ENCODE assay signal across 15 mouse cellular contexts in the genomic region with DNA sequence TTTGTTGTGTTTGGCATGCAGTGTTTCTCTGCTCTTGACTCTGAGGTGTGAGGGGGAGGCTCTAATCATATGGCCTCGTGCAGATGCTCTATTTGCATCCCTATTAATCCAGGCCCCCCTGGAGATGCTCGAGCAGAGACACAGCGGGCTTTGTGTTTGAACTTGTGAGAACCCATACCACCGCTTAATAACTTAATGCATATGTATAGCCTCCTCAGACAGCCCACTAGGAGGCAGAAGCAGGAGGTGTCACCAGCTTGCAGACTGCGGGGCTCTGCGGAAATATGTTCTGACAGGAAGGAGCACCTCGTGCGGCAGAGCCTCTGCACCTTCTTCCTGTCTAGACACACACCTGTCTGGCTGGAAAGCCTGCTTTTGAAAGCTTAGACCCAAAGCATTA.
DNase-seq lines count a peak whose midpoint lies in the region; ATAC-seq and TF ChIP-seq lines count a peak whose summit lies in the region.
"Had no signal": no experiment of that assay in that cellular context is flagged by ENCODE, and none has a peak within 500 bp of the region (broad histone marks: within the 10 kb centered on the region; RNA-seq: fewer than 3 reads in every experiment).

No protein-coding gene starts in this region.

- no peaks in the 10 kb centered on the region for H3K4me1 ChIP-seq in intestine, postnatal 0 days (replicated peaks; ENCODE audit: control insufficient read depth, insufficient read depth, low read length)
- H3K4me1 ChIP-seq in intestine, embryonic 16.5 days (ENCODE audit: control insufficient read depth, insufficient read depth, low read length): no peaks in the 10 kb centered on the region; the same call in 1 of the 2 replicates
- 0 out of 2 replicates have a peak, but pooled peaks cover 2% of the 10 kb centered on the region for H3K4me1 ChIP-seq in forebrain, embryonic 11.5 days (replicated peaks; ENCODE audit: control insufficient read depth, insufficient read depth, low read length)
- H3K4me1 ChIP-seq in forebrain, embryonic 14.5 days (ENCODE audit: control insufficient read depth, insufficient read depth, low read length): no peaks in the 10 kb centered on the region; the same call in 1 of the 2 replicates
- H3K4me1 ChIP-seq in midbrain, embryonic 11.5 days (ENCODE audit: control insufficient read depth, insufficient read depth, low read length): peaks cover 4% of the 10 kb centered on the region; the same call in 1 of the 2 replicates
- H3K4me1 ChIP-seq: embryonic facial prominence, embryonic 12.5 days; megakaryocyte, embryonic 14.5 days had no signal

- 24% methylated on average over 8 of the region's 8 CpGs for WGBS in intestine, postnatal 0 days
- WGBS in intestine, embryonic 16.5 days: 14% methylated on average over 8 of the region's 8 CpGs
- 6% methylated on average over 8 of the region's 8 CpGs for WGBS in forebrain, embryonic 11.5 days
- 6% methylated on average over 8 of the region's 8 CpGs for WGBS in forebrain, embryonic 14.5 days
- WGBS in midbrain, embryonic 11.5 days: 7% methylated on average over 8 of the region's 8 CpGs

- no peaks in the 10 kb centered on the region for H3K27me3 ChIP-seq in intestine, postnatal 0 days (replicated peaks; ENCODE audit: control insufficient read depth, insufficient read depth, low read length)
- peaks cover 3% of the 10 kb centered on the region; the same call in 1 of the 2 replicates for H3K27me3 ChIP-seq in intestine, embryonic 16.5 days (replicated peaks; ENCODE audit: control insufficient read depth, insufficient read depth, low read length)
- H3K27me3 ChIP-seq in forebrain, embryonic 11.5 days (ENCODE audit: control insufficient read depth, insufficient read depth, low read length): peaks cover 11% of the 10 kb centered on the region
- peaks cover 13% of the 10 kb centered on the region; the same call in 1 of the 2 replicates for H3K27me3 ChIP-seq in forebrain, embryonic 14.5 days (replicated peaks; ENCODE audit: control insufficient read depth, insufficient read depth, low read length)
- H3K27me3 ChIP-seq in midbrain, embryonic 11.5 days (ENCODE audit: control insufficient read depth, insufficient read depth, low read length): 0 out of 2 replicates have a peak, but pooled peaks cover 2% of the 10 kb centered on the region

- 0 out of 2 replicates have a peak, but pooled peaks have one; percentile 6 for TF ChIP-seq CTCF in intestine, postnatal 0 days (IDR thresholded peaks at IDR 0.05; ENCODE audit: low read depth)

- H3K27ac ChIP-seq in intestine, postnatal 0 days (ENCODE audit: low read depth, low read length): no peak overlapping the region
- no peak overlapping the region for H3K27ac ChIP-seq in intestine, embryonic 16.5 days (ENCODE audit: low read length)
- no peak overlapping the region for H3K27ac ChIP-seq in forebrain, embryonic 11.5 days (ENCODE audit: low read depth, low read length)
- no peak overlapping the region for H3K27ac ChIP-seq in forebrain, embryonic 14.5 days (ENCODE audit: low read depth, low read length)
- H3K27ac ChIP-seq in midbrain, embryonic 11.5 days (ENCODE audit: low read depth, low read length): no peak overlapping the region
- H3K27ac ChIP-seq: embryonic facial prominence, embryonic 12.5 days; limb, embryonic 12.5 days had no signal

- H3K4me2 ChIP-seq in intestine, postnatal 0 days (replicated peaks; ENCODE audit: low read depth): no peak overlapping the region
- H3K4me2 ChIP-seq in intestine, embryonic 16.5 days (ENCODE audit: low read depth, low read length): no peak overlapping the region
- no peak overlapping the region for H3K4me2 ChIP-seq in forebrain, embryonic 11.5 days (ENCODE audit: low read depth, low read length, severe bottlenecking)
- H3K4me2 ChIP-seq in forebrain, embryonic 14.5 days (ENCODE audit: low read length): peak overlapping the region; percentile 18; the same call in 1 of the 2 replicates
- H3K4me2 ChIP-seq in midbrain, embryonic 11.5 days: no peak overlapping the region
- H3K4me2 ChIP-seq: embryonic facial prominence, embryonic 12.5 days; limb, embryonic 12.5 days had no signal

- no peak overlapping the region for H3K9ac ChIP-seq in intestine, postnatal 0 days (ENCODE audit: low read depth, low read length)
- no peak overlapping the region for H3K9ac ChIP-seq in intestine, embryonic 16.5 days (ENCODE audit: low read depth, low read length)
- no peak overlapping the region for H3K9ac ChIP-seq in forebrain, embryonic 11.5 days (ENCODE audit: low read length)
- no peak overlapping the region for H3K9ac ChIP-seq in forebrain, embryonic 14.5 days (ENCODE audit: low read length)
- H3K9ac ChIP-seq in midbrain, embryonic 11.5 days (ENCODE audit: low read length): no peak overlapping the region
- H3K9ac ChIP-seq: embryonic facial prominence, embryonic 12.5 days; limb, embryonic 12.5 days had no signal

- no peak overlapping the region for H3K4me3 ChIP-seq in intestine, postnatal 0 days (ENCODE audit: low read depth, low read length)
- no peak overlapping the region for H3K4me3 ChIP-seq in intestine, embryonic 16.5 days (ENCODE audit: low read length)
- no peak overlapping the region for H3K4me3 ChIP-seq in forebrain, embryonic 11.5 days (ENCODE audit: low read depth, low read length)
- H3K4me3 ChIP-seq in forebrain, embryonic 14.5 days (ENCODE audit: low read depth, low read length): no peak overlapping the region
- H3K4me3 ChIP-seq in midbrain, embryonic 11.5 days (ENCODE audit: low read depth, low read length): no peak overlapping the region
- H3K4me3 ChIP-seq: embryonic facial prominence, embryonic 12.5 days; limb, embryonic 12.5 days; megakaryocyte, embryonic 14.5 days had no signal

- ATAC-seq in intestine, postnatal 0 days: no peak
- no peak for ATAC-seq in intestine, embryonic 16.5 days
- ATAC-seq in forebrain, embryonic 11.5 days (replicated peaks; ENCODE audit: low FRiP score): peak; percentile 65
- ATAC-seq in forebrain, embryonic 14.5 days: peak; percentile 37; the same call in 1 of the 2 replicates
- peak; percentile 67 for ATAC-seq in midbrain, embryonic 11.5 days (ENCODE audit: low FRiP score)

- no peak for DNase-seq in forebrain, embryonic 11.5 days (ENCODE audit: low spot score)
- peak; percentile 27 for DNase-seq in forebrain, embryonic 14.5 days (ENCODE audit: low spot score)
- DNase-seq in midbrain, embryonic 11.5 days (ENCODE audit: low spot score, missing footprints): no peak
- DNase-seq in left cerebral cortex, adult 9 months (ENCODE audit: low spot score in 2 of 2): no peak
- DNase-seq in B cell, adult 2 months: no peak
- DNase-seq: adrenal gland, adult 8-10 months; cerebellum, adult 9-10 months; gastrocnemius, postnatal 36 days; lung, adult 2 months; thymus, postnatal 36 days had no signal

- no peaks in the 10 kb centered on the region for H3K9me3 ChIP-seq in intestine, postnatal 0 days (ENCODE audit: control insufficient read depth)
- no peaks in the 10 kb centered on the region for H3K9me3 ChIP-seq in intestine, embryonic 16.5 days (ENCODE audit: control insufficient read depth, low read length)
- H3K9me3 ChIP-seq in forebrain, embryonic 11.5 days (ENCODE audit: control insufficient read depth, low read length): no peaks in the 10 kb centered on the region
- H3K9me3 ChIP-seq in forebrain, embryonic 14.5 days (replicated peaks; ENCODE audit: control insufficient read depth, low read length): no peaks in the 10 kb centered on the region
- no peaks in the 10 kb centered on the region for H3K9me3 ChIP-seq in midbrain, embryonic 11.5 days (ENCODE audit: control insufficient read depth, low read length)
- H3K9me3 ChIP-seq: embryonic facial prominence, embryonic 12.5 days; limb, embryonic 12.5 days; megakaryocyte, embryonic 14.5 days had no signal

- H3K36me3 ChIP-seq in intestine, postnatal 0 days (ENCODE audit: control insufficient read depth, insufficient read depth): no peaks in the 10 kb centered on the region
- no peaks in the 10 kb centered on the region for H3K36me3 ChIP-seq in intestine, embryonic 16.5 days (ENCODE audit: control insufficient read depth, insufficient read depth, low read length)
- no peaks in the 10 kb centered on the region for H3K36me3 ChIP-seq in forebrain, embryonic 11.5 days (ENCODE audit: control insufficient read depth, insufficient read depth, low read length)
- no peaks in the 10 kb centered on the region for H3K36me3 ChIP-seq in forebrain, embryonic 14.5 days (ENCODE audit: control insufficient read depth, insufficient read depth, low read length)
- no peaks in the 10 kb centered on the region for H3K36me3 ChIP-seq in midbrain, embryonic 11.5 days (ENCODE audit: control insufficient read depth, insufficient read depth, low read length)
- H3K36me3 ChIP-seq: embryonic facial prominence, embryonic 12.5 days; limb, embryonic 12.5 days had no signal

Comparison
In these comparisons a context has a peak if more than half of its experiments do, and no peak if none do; other contexts are left out.
1. ATAC-seq: peak in forebrain, embryonic 11.5 days (single experiment), forebrain, embryonic 14.5 days (single experiment) and midbrain, embryonic 11.5 days (single experiment); none in intestine, postnatal 0 days (single experiment) and intestine, embryonic 16.5 days (single experiment).